Mouse (Mus musculus) cerebellum, postnatal 36 days (tissue): ENCODE data around the gene Ccdc155.
A peak's percentile ranks its signal among the peaks of the same experiment; 100 is the strongest.

Experiments
- DNase-seq, 2 experiments: peaks; one replicate each; pipeline ENCODE4 v3.0.0; 2021 to 2022; ENCODE audit warnings: mixed read lengths in 2 of 2

Gene Ccdc155

DNA sequence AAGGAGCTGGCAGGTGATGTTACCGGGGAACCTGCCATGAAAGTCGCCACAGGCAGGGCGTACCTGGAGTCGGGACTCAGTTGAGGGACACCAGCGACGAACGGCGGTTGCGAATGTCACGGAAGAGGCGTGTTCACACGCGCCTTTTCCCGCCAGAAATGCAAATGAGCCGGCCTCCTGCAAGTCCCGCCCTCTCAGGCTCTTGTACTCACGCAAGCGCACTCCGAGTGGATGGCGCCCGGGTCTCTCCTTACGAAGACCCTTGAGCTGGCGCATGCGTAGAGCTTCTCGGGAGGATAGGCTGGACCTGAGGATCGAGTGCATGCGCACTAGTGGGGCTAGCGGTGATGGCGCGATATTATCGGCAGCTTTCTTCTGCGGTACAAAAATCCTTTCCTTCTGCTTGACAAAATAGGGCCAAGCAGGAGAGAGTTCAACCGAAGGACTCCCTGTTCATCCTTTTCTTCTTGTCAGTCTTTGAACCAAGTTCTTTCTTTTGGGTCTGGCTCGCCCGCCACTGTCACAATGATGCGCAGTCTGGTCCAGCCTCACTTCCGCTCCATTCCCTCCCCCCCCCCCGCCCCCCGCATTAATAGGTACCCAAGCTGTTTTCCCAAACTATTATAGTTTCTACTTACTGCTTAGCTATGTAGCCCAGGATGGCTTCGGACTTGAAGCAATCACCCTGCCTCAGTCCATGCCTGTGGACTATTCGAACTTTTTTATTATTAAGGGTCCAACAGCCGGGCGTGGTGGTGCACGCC lies at the start of gene Ccdc155:
Gene Ccdc155 (minus strand): TSS at position 513 of the 764 bp plus-strand sequence.
- DNase-seq = peak; percentile 94 to 95

DNA sequence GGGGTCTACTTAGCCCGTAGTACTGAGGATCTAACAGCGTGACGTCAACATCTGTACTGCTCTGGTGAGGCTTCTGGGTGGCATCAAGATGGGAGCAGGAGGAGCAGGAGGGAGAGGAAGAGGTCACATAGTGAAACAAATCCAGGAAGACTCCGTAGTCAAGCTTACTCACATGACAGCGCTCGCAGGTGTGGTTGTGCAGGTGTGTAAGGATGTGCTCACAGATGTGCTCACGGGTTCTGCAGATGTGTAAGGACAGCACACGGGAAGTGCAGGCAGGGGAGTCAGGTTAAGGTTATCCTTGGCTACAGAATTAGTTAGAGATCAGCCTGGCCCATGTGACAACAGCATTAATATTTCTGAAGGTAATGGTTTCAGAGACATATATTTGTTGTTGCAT lies 49.1 kb upstream of the Ccdc155 start:
- DNase-seq = no peak

DNA sequence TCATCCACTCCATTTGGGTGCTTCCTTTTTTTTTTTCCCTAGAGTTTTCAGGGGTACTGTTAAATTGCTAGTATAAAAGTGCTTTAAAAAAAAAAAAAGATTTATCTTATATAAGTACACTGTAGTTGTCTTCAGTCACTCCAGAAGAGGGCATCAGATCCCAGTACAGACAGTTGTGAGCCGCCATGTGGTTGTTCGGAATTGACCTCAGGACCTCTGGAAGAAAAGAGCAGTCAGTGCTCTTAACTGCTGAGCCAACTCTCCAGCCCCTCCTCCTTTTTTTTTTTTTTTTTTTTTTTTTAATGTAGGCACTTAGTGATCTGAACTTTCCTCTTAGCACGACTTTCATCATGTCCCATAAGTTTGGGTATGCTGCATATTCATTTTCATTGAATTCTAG lies 43.0 kb upstream of the Ccdc155 start:
- no peak for DNase-seq

DNA sequence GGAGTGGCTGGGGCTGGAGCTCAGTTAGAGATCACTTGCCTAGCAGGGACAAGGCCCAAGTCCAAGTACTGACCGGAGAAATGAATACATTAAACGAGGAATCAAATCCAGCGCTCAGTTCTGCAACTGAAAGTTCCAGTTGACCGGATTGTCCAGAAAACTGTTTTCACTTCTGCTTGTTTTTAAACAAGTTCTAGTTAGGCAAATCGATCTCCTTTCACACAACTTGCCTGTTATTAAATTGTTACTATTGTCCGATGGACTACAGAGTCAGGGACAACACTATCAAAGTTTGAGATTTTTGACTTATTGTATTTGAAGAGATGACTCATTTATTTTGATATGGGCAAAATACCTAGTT lies 36.7 kb upstream of the Ccdc155 start:
- no peak for DNase-seq

DNA sequence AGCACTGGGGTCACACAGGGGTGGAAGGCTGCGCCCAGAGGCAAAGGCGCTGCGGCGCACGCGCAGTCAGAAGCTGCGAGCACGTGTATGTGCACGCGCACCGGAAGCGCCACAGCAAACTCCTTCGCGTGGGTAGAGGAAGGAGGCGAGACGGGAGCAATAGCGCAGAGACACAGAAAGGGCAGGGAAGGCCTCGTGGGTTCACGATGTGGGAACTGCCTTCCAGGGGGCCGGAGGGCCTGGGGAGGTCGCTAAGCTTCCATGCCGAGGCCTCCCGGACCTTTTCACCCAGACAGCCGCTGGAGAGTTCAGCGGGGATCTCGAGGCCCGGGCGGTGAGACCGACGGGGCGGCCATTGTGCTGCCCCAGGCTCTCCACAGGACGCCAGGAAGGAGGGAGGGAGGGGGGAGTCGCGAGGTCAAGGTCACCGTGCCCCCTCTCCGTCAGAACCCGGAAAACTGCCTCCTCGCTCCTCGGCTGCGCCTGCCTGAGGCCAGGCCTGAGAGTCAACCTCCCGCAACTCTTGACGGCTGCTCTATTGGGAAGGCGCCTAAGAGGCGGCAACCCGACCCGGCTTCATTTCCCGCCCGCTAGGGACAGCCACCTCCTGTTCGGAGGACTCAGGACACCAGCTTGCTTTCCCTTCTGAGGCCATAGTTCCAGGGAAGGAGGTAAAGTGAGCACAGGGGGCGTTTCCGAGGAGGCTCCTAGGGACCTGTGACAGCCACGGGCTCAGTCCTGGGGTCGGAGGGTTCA lies 36.1 kb upstream of the Ccdc155 start, which contains the start of gene Slc6a16:
Gene Slc6a16 (plus strand): TSS at position 453 of the 756 bp plus-strand sequence.
- DNase-seq = peak in 1 of 2 experiments; percentile 17

DNA sequence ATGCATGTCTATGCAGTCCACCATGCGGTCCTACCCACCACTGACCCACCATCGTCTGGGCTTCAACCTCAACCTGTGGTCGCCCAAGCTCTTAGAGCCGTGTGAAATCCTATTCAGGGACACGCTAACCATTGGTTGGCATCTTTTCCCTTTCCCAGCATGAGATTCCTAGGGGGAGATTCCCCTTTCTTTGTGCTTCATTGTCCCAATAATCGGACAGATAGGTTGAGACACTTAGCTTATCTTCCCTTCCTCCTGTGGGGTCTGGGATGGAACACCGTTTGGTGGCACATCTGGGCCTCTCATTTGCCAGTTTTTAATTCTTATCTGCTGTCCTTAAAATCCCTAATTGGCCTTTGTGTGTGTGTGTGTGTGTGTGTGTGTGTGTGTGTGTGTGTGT lies 35.4 kb upstream of the Ccdc155 start:
- no peak for DNase-seq

DNA sequence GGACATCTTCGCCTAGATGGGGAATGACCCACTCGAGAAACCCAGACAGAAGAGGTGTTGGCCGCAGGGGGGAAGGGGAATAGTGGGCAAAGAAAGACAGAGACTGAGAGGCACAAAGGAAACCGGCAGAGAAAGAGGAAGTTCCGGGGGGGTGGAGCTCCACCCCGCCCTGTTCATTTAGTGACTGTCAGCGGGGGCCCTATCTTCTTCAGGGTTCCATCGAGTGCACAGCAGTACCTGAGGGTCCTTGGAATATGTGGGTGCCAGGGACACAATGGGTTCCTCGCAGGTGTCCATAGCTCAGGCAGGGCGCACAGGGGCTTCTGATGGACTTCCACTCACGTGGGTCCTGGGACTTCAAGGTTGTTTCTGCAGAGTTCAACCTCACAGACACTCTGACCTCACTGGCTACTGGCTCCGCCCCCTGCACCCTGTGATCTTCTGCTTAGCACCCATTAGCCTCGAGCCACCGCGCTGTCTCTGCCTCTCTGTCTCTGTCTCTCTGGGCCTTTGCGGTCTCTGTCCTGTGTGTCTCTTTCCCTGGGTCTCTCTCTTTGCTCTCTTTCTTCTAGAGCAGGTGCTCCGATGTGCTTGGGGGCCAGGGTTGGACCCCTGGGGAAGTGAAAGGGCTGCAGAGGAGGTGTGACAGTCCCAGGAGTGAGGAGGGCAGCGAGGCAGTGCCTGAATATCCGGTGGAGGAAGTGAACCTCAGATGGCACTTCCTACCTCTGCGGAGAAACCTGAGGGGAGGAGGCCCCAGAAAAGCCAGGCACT lies 34.2 kb upstream of the Ccdc155 start, which contains the start of gene Cd37:
Gene Cd37 (minus strand): TSS at position 393 of the 774 bp plus-strand sequence.
- no peak for DNase-seq

DNA sequence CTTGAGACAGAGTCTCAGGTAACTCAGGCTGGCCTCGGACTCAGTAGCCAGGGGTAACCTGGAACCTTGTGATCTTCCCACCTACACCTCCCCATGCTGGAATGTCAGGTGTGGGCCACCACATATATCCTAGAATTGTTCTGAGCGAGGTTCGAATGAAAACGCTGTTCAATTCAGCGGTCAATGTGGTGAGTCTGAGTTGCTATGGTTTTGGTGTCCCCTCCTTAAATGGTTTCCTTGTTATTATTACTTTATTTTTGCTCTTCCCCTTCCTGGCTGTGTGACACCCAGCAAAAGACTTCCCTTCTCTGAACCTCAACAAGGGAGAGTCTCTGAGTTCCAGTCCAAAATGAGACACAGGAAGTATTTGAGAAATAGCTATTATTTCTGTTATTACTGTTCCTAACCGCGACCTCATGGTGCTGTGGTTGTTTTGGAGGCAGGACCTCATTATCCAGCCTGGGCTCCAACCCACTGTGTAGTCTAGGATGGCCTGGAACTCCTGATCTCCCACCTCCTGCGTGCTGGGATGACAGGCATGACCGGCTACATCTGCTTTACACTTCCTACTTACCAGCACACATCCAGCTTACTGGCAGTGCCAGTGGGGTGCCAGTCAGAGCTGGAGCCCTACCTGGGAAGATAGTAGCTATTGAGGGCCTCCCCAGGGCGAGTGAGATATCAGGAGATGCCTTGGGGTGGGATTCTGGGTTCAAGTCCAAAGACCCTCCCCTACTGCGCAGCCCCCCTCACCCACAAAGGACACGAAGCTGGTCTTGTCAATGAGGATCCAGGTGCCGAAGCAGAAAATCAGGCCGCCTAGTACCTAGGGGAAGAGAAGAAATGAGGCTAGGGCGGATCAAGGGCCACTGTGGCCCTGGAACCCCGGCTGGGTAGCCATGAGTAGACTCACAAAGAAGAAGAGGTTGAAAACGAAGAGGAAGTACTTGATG lies 33.3 kb upstream of the Ccdc155 start:
- no peak for DNase-seq

DNA sequence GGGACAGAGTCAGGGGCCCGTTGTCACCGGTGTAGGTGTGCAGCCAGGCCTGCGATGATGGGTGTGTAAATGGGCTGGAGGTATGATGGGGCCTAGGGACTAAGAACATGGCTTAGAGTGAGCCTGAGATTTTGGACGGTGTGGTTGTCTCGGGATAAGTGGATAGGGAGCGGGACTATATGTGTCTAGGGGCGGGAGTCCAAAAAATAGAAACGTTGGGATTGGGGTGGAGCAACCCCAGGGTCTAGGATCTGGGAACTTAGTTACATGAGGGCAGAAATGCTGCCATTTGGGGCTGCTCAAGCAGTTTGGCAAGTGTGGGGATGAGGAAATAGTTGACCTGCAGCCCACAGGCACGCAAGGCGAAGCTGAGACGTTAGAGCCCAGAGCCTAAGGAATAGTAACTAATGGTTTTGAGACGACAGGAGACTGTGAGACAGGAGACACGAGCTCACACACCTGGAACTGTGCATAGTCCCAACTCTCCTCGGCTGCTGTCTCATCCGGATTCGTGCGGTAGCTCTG lies 31.0 kb upstream of the Ccdc155 start:
- no peak for DNase-seq

DNA sequence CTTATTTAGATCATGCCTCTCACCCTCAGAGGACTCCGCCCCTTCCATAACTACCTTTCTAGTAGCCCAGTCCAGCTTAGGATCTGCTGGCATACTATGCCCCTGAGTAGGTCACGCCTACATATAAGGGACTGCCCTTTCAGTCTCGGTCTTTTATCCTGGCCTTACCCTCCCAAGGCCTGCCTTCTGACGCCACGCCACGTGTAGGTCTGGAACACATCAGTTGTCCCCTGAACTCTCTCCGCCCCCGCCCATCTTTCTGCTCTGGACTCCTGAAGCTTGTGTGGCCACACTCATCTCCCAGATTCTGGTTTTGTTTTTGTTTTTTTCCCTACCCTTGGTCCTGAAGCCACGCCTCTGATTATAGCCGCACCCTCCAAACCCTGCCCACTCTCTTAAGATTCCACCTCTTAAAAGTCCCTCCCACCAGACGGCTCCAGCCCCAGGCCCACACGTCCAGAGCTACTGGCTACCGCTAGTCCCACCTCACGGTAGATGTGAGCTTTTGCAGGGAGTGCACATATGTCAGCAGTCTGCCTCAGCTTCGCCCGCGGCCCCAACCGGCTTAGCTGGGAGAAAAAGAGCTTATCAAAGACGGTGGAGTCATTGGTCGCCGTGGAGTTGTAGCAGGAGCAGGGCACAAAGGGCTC lies 30.4 kb upstream of the Ccdc155 start:
- no peak for DNase-seq

DNA sequence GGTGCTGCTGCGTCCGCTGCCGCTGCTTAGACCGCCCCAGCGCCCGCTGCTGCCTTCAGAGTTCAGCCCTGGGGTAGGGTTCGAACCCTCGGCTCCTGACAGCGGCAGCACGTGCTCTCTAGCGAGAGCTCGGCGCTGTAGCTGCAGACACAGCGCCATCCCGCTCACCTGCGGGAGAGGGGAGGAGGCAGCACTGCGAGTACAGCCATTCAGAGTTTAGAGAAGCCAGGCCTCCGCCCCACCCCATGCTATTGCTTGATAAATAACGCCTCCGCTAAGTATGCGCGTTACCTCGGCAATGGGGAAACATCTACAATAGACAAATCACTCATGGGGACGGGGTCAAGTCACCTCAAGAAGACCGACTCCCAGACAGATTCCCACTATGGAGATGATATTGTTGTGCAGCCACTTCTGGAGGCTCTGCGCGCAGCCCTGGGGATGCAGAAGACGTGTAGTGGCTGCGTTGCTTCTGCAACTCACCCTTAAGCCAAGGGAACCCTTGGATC lies 29.7 kb upstream of the Ccdc155 start:
- no peak for DNase-seq

DNA sequence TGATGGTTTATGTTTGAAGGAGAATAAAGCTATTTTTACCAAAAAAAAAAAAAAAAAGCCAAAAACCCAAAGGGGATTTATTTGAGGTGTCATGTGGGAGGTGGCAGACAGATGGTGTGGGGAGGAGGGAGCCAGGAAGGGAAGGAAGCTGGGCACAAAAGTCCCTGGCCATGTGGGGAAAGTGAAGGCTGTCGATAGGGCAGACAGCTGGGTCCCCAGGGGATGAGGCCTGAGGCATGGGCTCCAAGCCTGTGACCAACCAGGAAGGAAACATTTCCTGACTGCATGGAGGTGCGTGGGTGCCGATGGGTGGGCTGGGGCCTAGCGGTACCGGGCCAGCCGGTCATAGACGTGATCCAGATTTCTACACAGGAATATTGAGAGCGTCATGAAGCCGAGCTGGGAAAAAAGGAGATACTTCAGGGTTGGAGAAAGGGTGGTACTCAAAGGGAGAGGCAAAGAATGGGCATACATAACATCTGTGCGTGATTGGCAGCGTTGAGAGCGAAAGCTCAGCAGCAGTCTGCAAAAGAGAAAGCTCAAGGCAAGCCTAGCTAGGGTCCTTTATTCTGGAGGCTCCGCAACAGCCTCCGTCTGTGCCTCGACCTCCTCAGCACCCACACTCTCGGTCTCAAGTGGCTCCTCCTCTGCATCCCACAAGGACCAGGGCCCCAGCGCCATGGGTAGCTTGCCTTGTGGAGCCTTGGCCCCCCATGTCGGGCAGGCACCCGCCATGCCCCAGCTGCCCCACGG lies 29.1 kb upstream of the Ccdc155 start:
- DNase-seq = peak in 1 of 2 experiments; percentile 39

DNA sequence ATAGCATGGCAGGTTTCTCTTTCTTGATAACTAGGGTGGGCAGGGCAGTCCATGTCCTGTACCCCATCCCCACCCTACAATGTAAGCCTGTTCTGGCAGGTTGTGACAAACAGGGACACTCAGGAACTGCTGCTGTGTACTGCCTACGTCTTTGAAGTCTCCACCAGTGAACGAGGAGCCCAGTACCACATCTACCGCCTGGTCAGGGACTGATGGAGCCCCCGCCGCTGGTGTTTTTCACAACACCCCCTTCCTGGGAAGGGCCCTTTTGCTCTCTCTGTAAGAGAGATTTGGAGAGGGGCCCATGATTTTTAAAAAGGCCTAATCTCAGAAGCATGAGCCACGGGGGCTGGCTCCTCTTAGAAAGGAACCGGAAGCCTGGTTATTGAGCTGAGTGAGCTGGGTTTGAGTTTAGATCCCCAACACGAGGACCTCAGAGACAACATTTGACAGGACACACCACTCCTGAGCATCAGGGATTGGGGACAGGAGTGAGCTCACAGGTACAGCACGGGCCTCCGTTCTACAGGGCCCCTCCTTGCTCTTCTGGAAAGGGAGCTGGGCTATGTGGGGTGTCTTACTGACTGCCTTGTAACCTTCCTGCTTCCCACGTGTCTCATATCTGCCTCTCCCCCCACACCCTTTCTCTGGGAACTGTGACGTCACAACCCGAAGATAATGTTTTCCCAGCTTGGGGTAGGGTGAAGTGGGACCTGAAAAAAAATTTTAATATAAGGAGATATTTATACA lies 28.2 kb upstream of the Ccdc155 start:
- DNase-seq = no peak

DNA sequence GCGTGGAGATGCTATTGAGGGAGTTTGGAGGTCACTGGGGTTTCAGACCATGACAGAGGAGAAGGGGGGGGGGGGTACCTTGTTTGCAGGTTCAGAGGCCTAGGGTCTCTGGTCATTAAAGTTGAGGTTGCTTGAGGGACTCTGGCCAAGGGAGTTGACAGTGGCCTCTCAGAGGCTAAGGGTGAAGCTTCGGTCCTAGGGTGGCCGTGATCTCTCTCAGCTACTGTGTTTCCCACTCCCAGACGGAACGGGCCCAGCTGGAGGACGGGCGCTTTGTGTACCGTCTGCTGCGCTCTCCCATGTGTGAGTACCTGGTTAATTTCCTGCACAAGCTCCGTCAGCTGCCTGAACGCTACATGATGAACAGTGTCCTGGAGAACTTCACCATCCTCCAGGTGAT lies 27.2 kb upstream of the Ccdc155 start:
- no peak for DNase-seq

DNA sequence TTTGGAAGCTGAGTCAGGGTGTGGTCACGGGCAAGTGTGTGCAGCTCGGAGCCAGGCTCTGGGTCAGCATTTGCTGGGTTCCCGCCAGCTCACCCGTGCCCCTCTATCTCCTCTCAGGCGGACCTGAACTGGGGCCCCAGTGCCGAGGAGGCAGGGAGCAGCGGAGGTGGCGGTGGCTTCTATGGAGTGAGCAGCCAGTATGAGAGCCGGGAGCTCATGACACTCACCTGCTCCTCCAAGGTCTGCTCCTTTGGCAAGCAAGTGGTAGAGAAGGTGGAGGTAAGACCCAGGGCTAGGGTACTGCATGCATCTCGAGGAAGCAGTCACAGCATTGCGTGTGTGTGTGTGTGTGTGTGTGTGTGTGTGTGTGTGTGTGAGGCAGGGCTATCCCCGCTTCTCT lies 26.5 kb upstream of the Ccdc155 start:
- DNase-seq = no peak

DNA sequence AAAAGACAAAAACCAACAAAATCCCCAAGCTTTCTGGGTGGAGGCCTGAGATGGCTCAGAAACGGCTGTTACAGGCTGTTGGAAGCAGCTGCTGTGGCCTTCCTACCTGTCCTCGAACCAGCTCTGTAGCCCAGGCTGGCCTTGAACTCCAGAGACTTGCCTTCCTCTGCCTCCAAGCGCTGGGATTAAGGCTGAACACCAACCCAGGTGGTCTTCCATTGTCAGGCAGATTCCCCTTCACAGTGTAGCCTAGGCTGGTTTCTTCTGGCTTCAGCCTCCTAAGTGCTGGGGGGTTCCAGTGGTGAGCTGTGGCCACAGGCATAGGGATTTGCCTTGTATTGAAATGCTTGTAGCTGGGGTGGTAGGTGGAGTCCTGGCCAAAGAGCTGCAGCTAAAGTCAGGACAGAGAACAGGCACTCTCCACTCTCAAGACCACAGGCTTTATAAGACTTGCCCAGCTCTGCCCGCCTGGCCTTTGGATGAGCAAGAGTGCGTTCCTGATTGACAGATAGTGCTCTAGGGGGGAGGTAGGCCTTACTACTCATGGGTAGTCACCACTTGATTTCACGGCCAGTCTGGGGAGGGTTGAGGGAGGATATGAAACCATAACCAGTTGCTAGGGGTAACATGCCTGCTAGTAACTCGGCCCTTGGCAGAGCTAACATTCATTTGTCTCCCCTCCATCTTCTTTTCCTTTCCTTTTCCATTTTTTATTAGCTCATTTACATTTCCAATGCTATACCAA lies 24.9 kb upstream of the Ccdc155 start:
- no peak for DNase-seq

DNA sequence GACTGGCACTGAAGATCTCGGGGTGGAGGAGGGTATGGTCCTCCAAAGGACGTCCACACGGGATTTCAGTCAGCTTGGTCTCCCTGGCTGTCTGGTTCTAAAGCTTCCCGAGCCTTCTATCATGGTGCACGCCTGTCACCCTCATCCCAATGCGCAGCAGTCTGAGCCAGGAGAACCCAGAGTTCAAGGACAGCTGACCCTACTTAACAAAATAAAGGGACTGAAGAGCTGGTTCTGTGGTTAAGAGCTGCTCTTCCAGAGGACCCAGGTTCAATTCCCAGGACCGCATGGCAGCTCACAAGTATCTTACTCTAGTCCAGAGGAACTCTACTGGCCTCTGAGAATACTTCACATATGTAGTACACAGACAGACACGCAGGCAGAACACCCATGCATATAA lies 24.4 kb upstream of the Ccdc155 start:
- DNase-seq = no peak

DNA sequence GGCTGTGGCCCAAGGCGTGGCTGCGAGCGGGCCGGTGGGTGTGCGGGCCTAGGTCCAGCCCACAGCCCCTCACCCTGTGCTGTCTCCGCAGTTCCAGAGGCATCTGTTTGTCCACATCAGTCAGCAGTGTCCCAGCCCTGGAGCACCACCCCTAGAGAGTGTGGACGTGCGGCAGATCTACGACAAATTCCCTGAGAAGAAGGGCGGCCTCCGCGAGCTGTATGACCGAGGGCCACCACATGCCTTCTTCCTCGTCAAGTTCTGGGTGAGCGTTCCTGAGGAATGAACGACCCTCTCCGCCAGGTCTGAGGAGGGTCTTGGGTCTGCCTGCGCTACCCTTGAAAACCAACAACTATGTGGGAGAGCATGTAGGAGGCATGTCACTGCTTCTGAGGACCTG lies 23.9 kb upstream of the Ccdc155 start:
- no peak for DNase-seq

DNA sequence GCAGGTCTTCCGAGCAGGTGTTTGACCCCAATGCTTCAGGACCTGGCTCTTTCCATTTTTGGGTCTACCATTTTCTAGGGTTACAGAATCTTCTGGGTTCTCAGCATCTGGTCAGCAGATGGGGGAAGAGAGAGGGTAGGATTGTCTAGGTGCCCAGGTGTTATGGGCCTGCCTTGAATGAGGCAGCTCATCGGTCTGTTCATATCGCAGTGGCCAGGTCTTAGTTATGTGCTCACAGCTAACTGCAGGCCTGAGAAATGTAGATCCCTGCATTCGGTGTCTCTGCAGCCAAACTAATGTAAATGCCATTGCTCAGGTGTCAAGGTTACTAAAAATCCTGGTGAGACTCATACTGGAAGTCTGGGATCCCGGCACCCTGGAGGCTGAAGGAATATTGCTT lies 21.7 kb upstream of the Ccdc155 start:
- DNase-seq = no peak
